ENCODE assay signal across 8 mouse cellular contexts in genomic region chrX:170008179-170008467, GRCm38 (mm10). TPM values are rescaled to one million over a fixed set of nuclear protein-coding genes. Genes with fewer than 3 reads are reported as not detected.
A peak's percentile ranks its signal among the peaks of the same experiment; 100 is the strongest.
DNase-seq lines count a peak whose midpoint lies in the region; ATAC-seq lines count a peak whose summit lies in the region.
"Not testable (repeated sequence)": the region's sequence is repeated elsewhere in the genome, so short reads cannot be mapped to it uniquely, and the experiment has no call there.

No protein-coding gene starts in this region.

- not testable (repeated sequence) for H3K9me3 ChIP-seq in ES-E14 (ENCODE audit: control insufficient read depth, insufficient read depth, low read depth, low read length)
- H3K9me3 ChIP-seq in forebrain, embryonic 10.5 days: peaks cover 59% of the 10 kb centered on the region
- H3K9me3 ChIP-seq in hindbrain, embryonic 11.5 days (ENCODE audit: control insufficient read depth, low read length): peaks cover 30% of the 10 kb centered on the region
- H3K9me3 ChIP-seq in limb, embryonic 10.5 days (replicated peaks): peaks cover 30% of the 10 kb centered on the region
- peaks cover 57% of the 10 kb centered on the region for H3K9me3 ChIP-seq in midbrain, embryonic 10.5 days (replicated peaks)
- peaks cover 32% of the 10 kb centered on the region for H3K9me3 ChIP-seq in neural tube, embryonic 11.5 days (ENCODE audit: control insufficient read depth, low read length)

- not testable (repeated sequence) for H3K27me3 ChIP-seq in forebrain, embryonic 10.5 days (ENCODE audit: poor library complexity, severe bottlenecking); hindbrain, embryonic 11.5 days (ENCODE audit: control insufficient read depth, insufficient read depth, low read length); limb, embryonic 10.5 days (ENCODE audit: low read depth, poor library complexity, severe bottlenecking); midbrain, embryonic 10.5 days (ENCODE audit: low read depth, poor library complexity, severe bottlenecking); neural tube, embryonic 11.5 days (ENCODE audit: control insufficient read depth, insufficient read depth, low read length)

- peak overlapping the region; percentile 13; the same call in 1 of the 2 replicates for H3K9ac ChIP-seq in ES-E14 (ENCODE audit: insufficient read depth, low read depth, low read length, poor library complexity, severe bottlenecking)
- not testable (repeated sequence) for H3K9ac ChIP-seq in hindbrain, embryonic 11.5 days (ENCODE audit: low read depth, low read length); neural tube, embryonic 11.5 days (ENCODE audit: low read length)

- H3K4me1 ChIP-seq in ES-E14 (ENCODE audit: control insufficient read depth in 2 of 2, insufficient read depth in 2 of 2, low read length in 2 of 2, poor library complexity in 1 of 2): peaks cover 12 to 19% of the 10 kb centered on the region in 2 experiments
- peaks cover 38% of the 10 kb centered on the region for H3K4me1 ChIP-seq in forebrain, embryonic 10.5 days
- H3K4me1 ChIP-seq in hindbrain, embryonic 11.5 days (replicated peaks; ENCODE audit: control insufficient read depth, insufficient read depth, low read length): peaks cover 12% of the 10 kb centered on the region
- peaks cover 14% of the 10 kb centered on the region; the same call in 1 of the 2 replicates for H3K4me1 ChIP-seq in limb, embryonic 10.5 days
- peaks cover 37% of the 10 kb centered on the region for H3K4me1 ChIP-seq in midbrain, embryonic 10.5 days
- not testable (repeated sequence) for H3K4me1 ChIP-seq in neural tube, embryonic 11.5 days (ENCODE audit: control insufficient read depth, insufficient read depth, low read length)

- not testable (repeated sequence) for H3K4me2 ChIP-seq in hindbrain, embryonic 11.5 days (replicated peaks; ENCODE audit: low read depth, low read length); neural tube, embryonic 11.5 days (ENCODE audit: low read depth)

- peak overlapping the region; percentile 68 for H3K27ac ChIP-seq in ES-E14 (ENCODE audit: insufficient read depth, low read depth, low read length, poor library complexity, severe bottlenecking)
- H3K27ac ChIP-seq in forebrain, embryonic 10.5 days: peak overlapping the region; percentile 54
- peak overlapping the region; percentile 18 for H3K27ac ChIP-seq in hindbrain, embryonic 11.5 days (ENCODE audit: low read depth, low read length)
- H3K27ac ChIP-seq in limb, embryonic 10.5 days: peak overlapping the region; percentile 31; the same call in 1 of the 2 replicates
- H3K27ac ChIP-seq in midbrain, embryonic 10.5 days (replicated peaks): peak overlapping the region; percentile 70
- 0 out of 2 replicates have a peak overlapping the region, but pooled peaks have one; percentile 2 for H3K27ac ChIP-seq in neural tube, embryonic 11.5 days (ENCODE audit: low read depth, low read length)

- not testable (repeated sequence) for ATAC-seq in hindbrain, embryonic 11.5 days (ENCODE audit: low FRiP score); neural tube, embryonic 11.5 days (ENCODE audit: insufficient read depth, low FRiP score, low TSS enrichment)

- in situ Hi-C loops in ES-E14 (cut with MboI; ENCODE audit: low sequenced_read_pairs in 2 of 2, unreplicated experiment in 2 of 2): not testable (repeated sequence)

- not testable (repeated sequence) for H3K4me3 ChIP-seq in ES-E14 (ENCODE audit: insufficient read depth in 1 of 2, low read depth in 1 of 2, low read length in 2 of 2, poor library complexity in 1 of 2, severe bottlenecking in 1 of 2); forebrain, embryonic 10.5 days; hindbrain, embryonic 11.5 days (ENCODE audit: low read depth, low read length); limb, embryonic 10.5 days; midbrain, embryonic 10.5 days; neural tube, embryonic 11.5 days (ENCODE audit: low read depth, low read length)

- peak; percentile 58 for DNase-seq in 416B (ENCODE audit: low read depth)
- DNase-seq in ES-E14 (ENCODE audit: low read depth, low spot score): not testable (repeated sequence)
- peak; percentile 40 for DNase-seq in cerebellum, adult 9-10 months
- peak; percentile 25 for DNase-seq in forebrain, embryonic 10.5 days (ENCODE audit: extremely low spot score, low spot score)
- DNase-seq in hindbrain, embryonic 11.5 days (ENCODE audit: low spot score): peak; percentile 0
- peak; percentile 35 for DNase-seq in limb, embryonic 10.5 days (ENCODE audit: low spot score)
- peak; percentile 37 for DNase-seq in midbrain, embryonic 10.5 days (ENCODE audit: low spot score)
- DNase-seq in neural tube, embryonic 11.5 days (ENCODE audit: low spot score): peak; percentile 7

- peaks cover 16% of the 10 kb centered on the region for H3K36me3 ChIP-seq in ES-E14 (ENCODE audit: control insufficient read depth, insufficient read depth, low read length, poor library complexity, severe bottlenecking)
- peaks cover 15% of the 10 kb centered on the region for H3K36me3 ChIP-seq in forebrain, embryonic 10.5 days (replicated peaks)
- not testable (repeated sequence) for H3K36me3 ChIP-seq in hindbrain, embryonic 11.5 days (ENCODE audit: control insufficient read depth, insufficient read depth, low read length)
- H3K36me3 ChIP-seq in limb, embryonic 10.5 days: peaks cover 17% of the 10 kb centered on the region
- peaks cover 14% of the 10 kb centered on the region for H3K36me3 ChIP-seq in midbrain, embryonic 10.5 days
- peaks cover 11% of the 10 kb centered on the region for H3K36me3 ChIP-seq in neural tube, embryonic 11.5 days (ENCODE audit: control insufficient read depth, insufficient read depth, low read length)

RNA-seq across cellular contexts. Expression of gene Gm21887, which starts 1.3 kb away (rescaled TPM):
- 165 and 322 TPM in 2 replicates for total RNA-seq in ES-E14 (2012; rRNA removed)
- polyA plus RNA-seq in forebrain, embryonic 10.5 days (2016; fragmentation: Nextera tagmentation; extraction: Ambion mirVana): 249 and 311 TPM in 2 replicates
- 174 and 175 TPM in 2 replicates for polyA plus RNA-seq in hindbrain, embryonic 11.5 days (2014; fragmentation: Nextera tagmentation; extraction: Ambion mirVana)
- 253 and 254 TPM in 2 replicates for polyA plus RNA-seq in limb, embryonic 10.5 days (2016; fragmentation: Nextera tagmentation; extraction: Ambion mirVana)
- polyA plus RNA-seq in midbrain, embryonic 10.5 days (2016; fragmentation: Nextera tagmentation; extraction: Ambion mirVana): 224 and 306 TPM in 2 replicates
- polyA plus RNA-seq in neural tube, embryonic 11.5 days (2014; fragmentation: Nextera tagmentation; extraction: Ambion mirVana): 214 and 267 TPM in 2 replicates

Comparison
In these comparisons a context has a peak if more than half of its experiments do, and no peak if none do; other contexts are left out.
1. H3K27ac ChIP-seq: peak in every context shown above with its lines; median percentile 70 in midbrain, embryonic 10.5 days; 68 in ES-E14; 54 in forebrain, embryonic 10.5 days; 31 in limb, embryonic 10.5 days; 18 in hindbrain, embryonic 11.5 days; 2 in neural tube, embryonic 11.5 days.